In the genomic region with DNA sequence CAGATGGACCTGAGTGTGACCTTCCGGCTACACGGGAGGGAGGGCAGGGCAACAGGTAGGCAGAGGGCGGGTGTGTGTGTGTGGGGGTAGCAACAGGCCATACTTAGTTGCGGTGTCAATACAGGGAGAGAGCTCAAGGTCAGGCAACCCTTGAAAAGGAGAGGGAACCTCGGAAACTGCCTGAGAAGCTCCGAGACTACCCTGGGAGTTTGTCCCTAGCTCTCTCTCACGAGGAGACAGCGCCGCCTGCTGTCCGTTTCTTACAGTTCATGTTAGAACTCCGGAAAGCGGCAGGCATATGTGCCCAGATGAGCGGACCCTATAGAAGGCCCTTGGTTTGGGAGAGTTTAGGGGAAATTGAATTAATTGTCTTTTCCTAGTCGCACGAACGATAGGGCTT, we compare ENCODE assay signal across 8 mouse cellular contexts. TPM values are rescaled to one million over a fixed set of nuclear protein-coding genes. Genes with fewer than 3 reads are reported as not detected.
DNase-seq lines count a peak whose midpoint lies in the region; ATAC-seq and TF ChIP-seq lines count a peak whose summit lies in the region.

No protein-coding gene starts in this region.

- TF ChIP-seq RAD21 in CH12.LX (IDR thresholded peaks at IDR 0.05; ENCODE audit: low read depth, low read length): peak; percentile 92

- H3K9ac ChIP-seq in CH12.LX (ENCODE audit: insufficient read depth, low read depth): no peak overlapping the region
- no peak overlapping the region for H3K9ac ChIP-seq in forebrain, embryonic 14.5 days (ENCODE audit: low read length)

- peak; percentile 75 to 94 for TF ChIP-seq CTCF in CH12.LX (conservative IDR thresholded peaks at IDR 0.05 in 1 of 2, IDR thresholded peaks at IDR 0.05 in 1 of 2; ENCODE audit: low read depth in 2 of 2, low read length in 2 of 2)
- TF ChIP-seq CTCF in lung, adult 2 months (IDR thresholded peaks at IDR 0.05; ENCODE audit: insufficient read depth, low read length): peak; percentile 93
- TF ChIP-seq CTCF in olfactory bulb, adult 2 months (IDR thresholded peaks at IDR 0.05; ENCODE audit: insufficient read depth, low read depth, low read length): peak; percentile 80; the same call in 1 of the 2 replicates

- H3K4me3 ChIP-seq in CH12.LX (replicated peaks in 1 of 3; ENCODE audit: low read depth in 2 of 3, low read length in 2 of 3, poor library complexity in 1 of 3): no peak overlapping the region
- H3K4me3 ChIP-seq in forebrain, embryonic 14.5 days (ENCODE audit: low read depth, low read length): no peak overlapping the region
- no peak overlapping the region for H3K4me3 ChIP-seq in lung, adult 2 months (replicated peaks; ENCODE audit: extremely low read depth, low read depth, low read length)
- no peak overlapping the region for H3K4me3 ChIP-seq in olfactory bulb, adult 2 months (ENCODE audit: insufficient read depth, low read depth, low read length)

- H3K36me3 ChIP-seq in CH12.LX (replicated peaks in 1 of 2; ENCODE audit: control insufficient read depth in 1 of 2, insufficient read depth in 1 of 2, low read length in 1 of 2): peaks cover 10 to 21% of the 10 kb centered on the region in 2 experiments
- peaks cover 5% of the 10 kb centered on the region for H3K36me3 ChIP-seq in forebrain, embryonic 14.5 days (ENCODE audit: control insufficient read depth, insufficient read depth, low read length)

- intact Hi-C loops in heart, postnatal 25 days (cut with DNase I): loop anchor here (1.0 to 5.0 kb wide), 4 partner anchors 122 to 410 kb away; no protein-coding TSS in a partner anchor

- in situ Hi-C loops in CH12.LX (cut with MboI; ENCODE audit: low pct_ligation_motif_present, low pct_unique_long_range_greater_than_20kb, low sequenced_read_pairs): loop anchor here (5.0 kb wide), 2 partner anchors 265 to 415 kb away; no protein-coding TSS in a partner anchor

- H3K27ac ChIP-seq in CH12.LX (ENCODE audit: insufficient read depth, low read depth): no peak overlapping the region
- H3K27ac ChIP-seq in forebrain, embryonic 14.5 days (ENCODE audit: low read depth, low read length): no peak overlapping the region
- no peak overlapping the region for H3K27ac ChIP-seq in olfactory bulb, adult 2 months (ENCODE audit: insufficient read depth, low read depth, low read length)

- H3K79me2 ChIP-seq in CH12.LX (replicated peaks; ENCODE audit: control insufficient read depth, extremely low read depth, insufficient read depth, poor library complexity, severe bottlenecking): no peaks in the 10 kb centered on the region

- TF ChIP-seq POLR2A in CH12.LX (IDR thresholded peaks at IDR 0.05; ENCODE audit: low read depth, low read length): no peak
- TF ChIP-seq POLR2A in lung, adult 2 months (IDR thresholded peaks at IDR 0.05; ENCODE audit: borderline replicate concordance, extremely low read depth, low read depth, low read length): no peak
- TF ChIP-seq POLR2A in olfactory bulb, adult 2 months (IDR thresholded peaks at IDR 0.05; ENCODE audit: insufficient read depth, low read depth, low read length): no peak

- dilution Hi-C loops in CH12.LX (cut with MboI; ENCODE audit: extremely low pct_ligation_motif_present, extremely low pct_unique_long_range_greater_than_20kb, low sequenced_read_pairs): no loop called here

- peak; percentile 79 for DNase-seq in CH12.LX (ENCODE audit: extremely low read depth)
- DNase-seq in c-Kit-positive CD71-positive TER-119-negative erythroid progenitor cells, embryonic 14.5 days (ENCODE audit: low read depth): peak; percentile 68
- DNase-seq in forebrain, embryonic 14.5 days (ENCODE audit: low spot score): peak; percentile 93
- peak; percentile 43 for DNase-seq in heart, postnatal 25 days (ENCODE audit: low spot score)
- peak; percentile 84 for DNase-seq in layer of hippocampus, adult 11-12 months (ENCODE audit: low spot score)
- DNase-seq in lung, adult 2 months: peak; percentile 85
- DNase-seq in thymus, adult 18-20 months: peak; percentile 46

- peak; percentile 78 for ATAC-seq in forebrain, embryonic 14.5 days

- H3K4me1 ChIP-seq in CH12.LX (ENCODE audit: control insufficient read depth in 1 of 2, insufficient read depth in 2 of 2): no peaks in the 10 kb centered on the region
- H3K4me1 ChIP-seq in forebrain, embryonic 14.5 days (ENCODE audit: control insufficient read depth, insufficient read depth, low read length): no peaks in the 10 kb centered on the region
- H3K4me1 ChIP-seq in lung, adult 2 months (ENCODE audit: control insufficient read depth, insufficient read depth, low read length): peaks cover 13% of the 10 kb centered on the region; the same call in 1 of the 2 replicates
- no peaks in the 10 kb centered on the region for H3K4me1 ChIP-seq in olfactory bulb, adult 2 months (ENCODE audit: control insufficient read depth, insufficient read depth, low read length)

- H3K4me2 ChIP-seq in CH12.LX (ENCODE audit: insufficient read depth, low read depth, poor library complexity, severe bottlenecking): no peak overlapping the region
- H3K4me2 ChIP-seq in forebrain, embryonic 14.5 days (ENCODE audit: low read length): no peak overlapping the region

- H3K9me3 ChIP-seq in CH12.LX (replicated peaks; ENCODE audit: low read length): no peaks in the 10 kb centered on the region
- H3K9me3 ChIP-seq in forebrain, embryonic 14.5 days (replicated peaks; ENCODE audit: control insufficient read depth, low read length): no peaks in the 10 kb centered on the region

- TF ChIP-seq EP300 in CH12.LX (IDR thresholded peaks at IDR 0.05; ENCODE audit: low read length): no peak

- H3K27me3 ChIP-seq in CH12.LX (replicated peaks): peaks cover 45% of the 10 kb centered on the region
- peaks cover 54% of the 10 kb centered on the region for H3K27me3 ChIP-seq in forebrain, embryonic 14.5 days (replicated peaks; ENCODE audit: control insufficient read depth, insufficient read depth, low read length)

- WGBS in forebrain, embryonic 14.5 days: 6% methylated on average over 16 of the region's 16 CpGs
- 0% methylated on average over 16 of the region's 16 CpGs for WGBS in lung, adult 2 months
- WGBS in olfactory bulb, adult 2 months: 2% methylated on average over 16 of the region's 16 CpGs

TF ChIP-seq in CH12.LX, 34 proteins besides CTCF, POLR2A, EP300 and RAD21 (continues in another document):
- TF ChIP-seq JUN (IDR thresholded peaks at IDR 0.05; ENCODE audit: insufficient read depth, low read depth, low read length): no peak
- TF ChIP-seq JUND (conservative IDR thresholded peaks at IDR 0.05; ENCODE audit: low read depth, low read length): no peak
- no peak for TF ChIP-seq USF2 (conservative IDR thresholded peaks at IDR 0.05; ENCODE audit: low read depth, low read length)
- TF ChIP-seq POLR2AphosphoS2 (IDR thresholded peaks at IDR 0.05; ENCODE audit: low read depth, low read length): no peak
- no peak for TF ChIP-seq CHD1 (IDR thresholded peaks at IDR 0.05; ENCODE audit: low read depth, low read length)
- TF ChIP-seq USF1 (IDR thresholded peaks at IDR 0.05; ENCODE audit: low read depth, low read length): no peak
- TF ChIP-seq GABPA (IDR thresholded peaks at IDR 0.05; ENCODE audit: insufficient replicate concordance, low read depth, low read length): no peak
- TF ChIP-seq ZNF384 (IDR thresholded peaks at IDR 0.05; ENCODE audit: low read depth, low read length): no peak
- no peak for TF ChIP-seq MAZ (IDR thresholded peaks at IDR 0.05; ENCODE audit: low read depth, low read length)
- no peak for TF ChIP-seq TCF12 (IDR thresholded peaks at IDR 0.05; ENCODE audit: low read depth, low read length)
- peak; percentile 35; the same call in 1 of the 2 replicates for TF ChIP-seq ZC3H11A (IDR thresholded peaks at IDR 0.05; ENCODE audit: low read depth, low read length)
- TF ChIP-seq HCFC1 (IDR thresholded peaks at IDR 0.05; ENCODE audit: low read depth, low read length): no peak
- TF ChIP-seq KAT2A (IDR thresholded peaks at IDR 0.05; ENCODE audit: insufficient replicate concordance, low read length): no peak
- no peak for TF ChIP-seq ETS1 (conservative IDR thresholded peaks at IDR 0.05; ENCODE audit: low read depth, low read length)

RNA-seq across cellular contexts. Expression of a gene that starts 8.4 kb away (rescaled TPM):
- total RNA-seq in CH12.LX (2012; rRNA removed) (not detected in 2 replicates), CH12.LX (2014; rRNA removed) (not detected in 2 replicates)
- polyA plus RNA-seq in CH12.LX (2012; ENCODE audit: insufficient read length, low read depth): not detected in 2 replicates
- 0.52 and 0.69 TPM in 2 replicates for polyA plus RNA-seq in forebrain, embryonic 14.5 days (2014; fragmentation: Nextera tagmentation; extraction: Ambion mirVana)
- total RNA-seq in heart, postnatal 25 days (2021): under 1 TPM in 1 of 2 experiments, not detected in 1; 0.20 TPM
- 194 and 406 TPM in 2 replicates for polyA plus RNA-seq in lung, adult 2 months (2012; rRNA removed)
- not detected in 2 replicates for polyA plus RNA-seq in olfactory bulb, adult 2 months (2012; ENCODE audit: insufficient read depth, insufficient read length, low replicate concordance, missing spikeins)

RNA-seq across cellular contexts. Expression of a gene that starts 15.6 kb away (rescaled TPM):
- 34.7 and 36.4 TPM in 2 replicates for total RNA-seq in CH12.LX (2012; rRNA removed)
- total RNA-seq in CH12.LX (2014; rRNA removed): 30.1 and 30.7 TPM in 2 replicates
- polyA plus RNA-seq in CH12.LX (2012; ENCODE audit: insufficient read length, low read depth): 23.1 and 27.1 TPM in 2 replicates
- polyA plus RNA-seq in forebrain, embryonic 14.5 days (2014; fragmentation: Nextera tagmentation; extraction: Ambion mirVana): 47.4 and 47.6 TPM in 2 replicates
- total RNA-seq in heart, postnatal 25 days (2021): 10 to 100 TPM; 13.2 to 14.2 TPM
- polyA plus RNA-seq in lung, adult 2 months (2012; rRNA removed): 44.7 and 51.6 TPM in 2 replicates
- not detected in 2 replicates for polyA plus RNA-seq in olfactory bulb, adult 2 months (2012; ENCODE audit: insufficient read depth, insufficient read length, low replicate concordance, missing spikeins)

RNA-seq across cellular contexts. Expression of a gene that starts 23.3 kb away (rescaled TPM):
- total RNA-seq in CH12.LX (2012; rRNA removed) (not detected in 2 replicates), CH12.LX (2014; rRNA removed) (not detected in 2 replicates)
- polyA plus RNA-seq in CH12.LX (2012; ENCODE audit: insufficient read length, low read depth): not detected in 2 replicates
- 1.1 and 2.1 TPM in 2 replicates for polyA plus RNA-seq in forebrain, embryonic 14.5 days (2014; fragmentation: Nextera tagmentation; extraction: Ambion mirVana)
- 1 to 10 TPM; 2.0 to 2.2 TPM for total RNA-seq in heart, postnatal 25 days (2021)
- polyA plus RNA-seq in lung, adult 2 months (2012; rRNA removed): 1.4 and 1.6 TPM in 2 replicates
- not detected in 2 replicates for polyA plus RNA-seq in olfactory bulb, adult 2 months (2012; ENCODE audit: insufficient read depth, insufficient read length, low replicate concordance, missing spikeins)

RNA-seq across cellular contexts. Expression of a gene that starts 35.1 kb away (rescaled TPM):
- total RNA-seq in CH12.LX (2012; rRNA removed) (0.04 TPM in 1 of 2 replicates, not detected in the other), CH12.LX (2014; rRNA removed) (not detected in 2 replicates)
- not detected in 2 replicates for polyA plus RNA-seq in CH12.LX (2012; ENCODE audit: insufficient read length, low read depth)
- 0.13 TPM in 1 of 2 replicates, not detected in the other for polyA plus RNA-seq in forebrain, embryonic 14.5 days (2014; fragmentation: Nextera tagmentation; extraction: Ambion mirVana)
- under 1 TPM in 1 of 2 experiments, not detected in 1; 0.16 TPM for total RNA-seq in heart, postnatal 25 days (2021)
- 2.5 and 3.0 TPM in 2 replicates for polyA plus RNA-seq in lung, adult 2 months (2012; rRNA removed)
- polyA plus RNA-seq in olfactory bulb, adult 2 months (2012; ENCODE audit: insufficient read depth, insufficient read length, low replicate concordance, missing spikeins): not detected in 2 replicates

Comparison
In these comparisons a context has a peak if more than half of its experiments do, and no peak if none do; other contexts are left out.
1. DNase-seq: peak in every context shown above with its lines; median percentile 93 in forebrain, embryonic 14.5 days; 85 in lung, adult 2 months; 84 in layer of hippocampus, adult 11-12 months; 79 in CH12.LX; 68 in c-Kit-positive CD71-positive TER-119-negative erythroid progenitor cells, embryonic 14.5 days; 46 in thymus, adult 18-20 months; 43 in heart, postnatal 25 days.
2. RNA of a gene that starts 8.4 kb away (polyA plus RNA-seq): 194 to 406 TPM in lung, adult 2 months; 0.52 to 0.69 TPM in forebrain, embryonic 14.5 days, not detected in CH12.LX and not detected in olfactory bulb, adult 2 months; every median in the first group is over 100 times any median in the second.
3. Peak in every context shown above with its lines, with median percentiles within 50 percentile points of each other: CTCF ChIP-seq.